In genomic region chr7:101284504-101284903, GRCm38 (mm10) we compare ENCODE assay signal across 17 mouse cellular contexts.
"Had no signal": no experiment of that assay in that cellular context is flagged by ENCODE, and none has a peak within 500 bp of the region (broad histone marks: within the 10 kb centered on the region; RNA-seq: fewer than 3 reads in every experiment).

No protein-coding gene starts in this region.

- DNase-seq: lung, adult 2 months; lung, postnatal 14 days; lung, postnatal 36 days; right cerebral cortex, postnatal 14 days; thymus, adult 2 months; thymus, postnatal 25 days; thymus, postnatal 4 days had no signal

- H3K27me3 ChIP-seq: lung, embryonic 15.5 days; megakaryocyte, embryonic 14.5 days; midbrain, embryonic 13.5 days; midbrain, embryonic 15.5 days; neural tube, embryonic 13.5 days; stomach, embryonic 15.5 days had no signal

- H3K9me3 ChIP-seq: lung, embryonic 15.5 days; megakaryocyte, embryonic 14.5 days; midbrain, embryonic 13.5 days; midbrain, embryonic 15.5 days; neural tube, embryonic 13.5 days; stomach, embryonic 15.5 days had no signal

- H3K4me3 ChIP-seq: lung, embryonic 15.5 days; megakaryocyte, embryonic 14.5 days; midbrain, embryonic 13.5 days; midbrain, embryonic 15.5 days; neural tube, embryonic 13.5 days; stomach, embryonic 15.5 days had no signal

- H3K4me2 ChIP-seq: lung, embryonic 15.5 days; midbrain, embryonic 11.5 days; midbrain, embryonic 13.5 days; midbrain, embryonic 15.5 days; neural tube, embryonic 13.5 days; stomach, embryonic 15.5 days had no signal

- ATAC-seq: lung, postnatal 0 days; midbrain, embryonic 13.5 days; midbrain, embryonic 15.5 days had no signal

- H3K4me1 ChIP-seq: lung, embryonic 15.5 days; midbrain, embryonic 13.5 days; midbrain, embryonic 15.5 days; neural tube, embryonic 13.5 days; stomach, embryonic 15.5 days had no signal

- H3K27ac ChIP-seq: lung, embryonic 15.5 days; macrophage; midbrain, embryonic 13.5 days; midbrain, embryonic 15.5 days; neural tube, embryonic 13.5 days; stomach, embryonic 15.5 days; stomach, postnatal 0 days had no signal

- H3K9ac ChIP-seq: lung, embryonic 15.5 days; midbrain, embryonic 13.5 days; midbrain, embryonic 15.5 days; neural tube, embryonic 13.5 days; stomach, embryonic 15.5 days had no signal
